Mouse (Mus musculus) gastrocnemius, postnatal 36 days (tissue): ENCODE measurements at regions not wholly inside any gene's neighbourhood (a gene's known extent, or its start where the extent isn't known, plus 50 kb on each side); places are given as distances from the start of the nearest gene placed in this dataset.
A peak's percentile ranks its signal among the peaks of the same experiment; 100 is the strongest.

ENCODE experiments used
- DNase-seq, 2 experiments: peaks; one replicate each; pipeline ENCODE4 v3.0.0; 2022
- intact Hi-C: fragments of 180-260 bp; cut with DNase I; formaldehyde crosslinking; loops from one replicate; pipeline ENCODE4 v1.15.1; 2025

- intact Hi-C loops = no loop called here
- no peak for DNase-seq
These were observed 158.5 kb upstream of the Dpt start for GRCm38 (mm10) chr1:164637901-164638462.

GRCm38 (mm10) chr1:164631679-164632078 lies 164.8 kb upstream of the Dpt start:
- peak in 1 of 2 experiments; percentile 21 for DNase-seq

GRCm38 (mm10) chr1:164628840-164629239 lies 167.6 kb upstream of the Dpt start:
- DNase-seq = peak in 1 of 2 experiments; percentile 16
- intact Hi-C loops = no loop called here

More at GRCm38 (mm10) chr1:164631679-164632078, 164.8 kb upstream of the Dpt start:
- intact Hi-C loops = no loop called here

DNA sequence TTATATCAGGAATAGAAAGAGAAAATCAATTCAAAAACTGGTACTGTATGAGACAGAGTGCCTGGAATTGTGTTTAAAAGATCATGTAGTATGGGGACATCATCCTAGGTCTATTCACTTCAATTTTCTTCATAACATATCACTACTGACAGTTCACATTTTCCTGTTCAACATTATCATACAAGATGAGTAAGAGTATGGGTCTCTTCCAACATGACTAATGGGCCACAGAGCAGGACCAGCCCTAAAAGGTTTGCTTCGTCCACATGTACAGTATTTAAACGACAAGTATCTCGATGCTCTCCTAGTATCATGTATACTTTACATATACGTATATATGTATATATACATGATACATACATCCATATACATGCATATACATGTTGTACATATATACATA lies 164.8 kb upstream of the Atp1b1 start:
- intact Hi-C loops = no loop called here
- DNase-seq = no peak

GRCm38 (mm10) chr1:164622417-164622816 lies 164.3 kb upstream of the Atp1b1 start:
- no peak for DNase-seq
- intact Hi-C loops = no loop called here

DNA sequence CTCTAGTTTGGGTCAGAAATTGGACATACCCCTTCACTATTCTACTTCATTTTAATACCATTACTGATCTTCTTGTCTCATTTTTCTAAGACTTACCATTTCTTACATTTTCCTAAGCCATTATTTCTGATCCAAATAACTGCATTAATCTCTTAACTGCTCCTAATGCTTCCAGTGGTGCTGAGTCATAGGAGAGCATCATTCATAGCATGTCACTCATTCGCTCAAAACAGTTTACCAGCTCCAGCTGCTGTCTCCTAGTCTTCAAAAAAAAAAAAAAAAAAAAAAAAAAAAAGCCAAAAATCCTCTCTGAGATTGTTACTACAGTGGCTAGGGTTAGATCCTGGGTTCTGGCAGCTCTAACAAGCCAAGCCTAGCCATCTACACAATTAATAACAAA lies 162.0 kb upstream of the Atp1b1 start:
- intact Hi-C loops = no loop called here
- DNase-seq = no peak

GRCm38 (mm10) chr1:164617871-164618270 lies 159.7 kb upstream of the Atp1b1 start:
- intact Hi-C loops = no loop called here
- DNase-seq = no peak

GRCm38 (mm10) chr1:164607061-164607460 lies 148.9 kb upstream of the Atp1b1 start:
- no peak for DNase-seq
- intact Hi-C loops = no loop called here

DNA sequence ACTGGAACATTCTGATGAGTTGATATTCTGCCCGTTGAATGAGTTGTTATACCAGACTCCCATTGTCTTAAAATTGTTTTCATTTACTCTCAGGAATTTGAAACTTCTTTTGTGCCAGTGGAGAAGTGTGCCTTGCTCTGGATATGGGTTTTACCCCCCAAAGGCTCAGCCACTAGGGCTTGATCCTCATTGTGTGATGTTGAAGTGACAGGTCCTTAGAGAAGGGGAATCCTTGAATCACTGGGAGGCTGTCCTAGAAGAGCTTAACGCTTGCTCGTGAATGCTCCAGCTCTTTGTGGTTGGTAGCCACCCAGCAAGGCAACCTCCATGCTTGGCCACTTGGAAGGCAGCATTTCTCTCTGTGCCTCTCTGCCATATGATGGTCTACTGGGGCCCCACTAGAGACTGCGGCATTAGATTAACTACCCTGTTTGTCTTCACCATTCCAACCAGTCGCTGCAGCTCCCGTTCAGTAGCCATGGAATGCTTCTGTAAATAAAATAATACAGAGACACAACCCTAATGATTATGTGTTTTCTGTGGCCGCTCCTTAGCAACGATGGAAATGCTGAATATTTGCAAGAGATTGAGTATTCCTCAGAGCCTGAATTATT lies 148.1 kb upstream of the Atp1b1 start:
- intact Hi-C loops = no loop called here
- DNase-seq = no peak

DNA sequence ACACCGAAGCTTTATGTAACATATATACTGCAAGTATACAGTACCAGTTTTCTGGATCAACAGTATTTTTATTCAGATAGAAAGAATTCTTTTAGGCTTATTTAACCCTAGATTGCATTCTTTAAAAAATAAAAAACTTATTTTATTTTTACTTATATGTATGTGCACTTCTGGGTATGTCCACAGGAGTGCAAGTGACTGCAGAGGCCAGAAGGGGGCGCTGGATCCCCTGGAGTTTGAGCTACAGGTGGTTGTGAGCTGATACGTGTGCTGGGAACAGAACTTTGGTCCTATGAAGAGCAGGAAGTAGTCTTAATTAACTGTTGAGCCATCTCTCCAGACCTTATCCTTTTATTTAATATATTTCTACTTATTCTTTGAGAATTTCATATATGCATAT lies 145.3 kb upstream of the Atp1b1 start:
- intact Hi-C loops = no loop called here
- no peak for DNase-seq

DNA sequence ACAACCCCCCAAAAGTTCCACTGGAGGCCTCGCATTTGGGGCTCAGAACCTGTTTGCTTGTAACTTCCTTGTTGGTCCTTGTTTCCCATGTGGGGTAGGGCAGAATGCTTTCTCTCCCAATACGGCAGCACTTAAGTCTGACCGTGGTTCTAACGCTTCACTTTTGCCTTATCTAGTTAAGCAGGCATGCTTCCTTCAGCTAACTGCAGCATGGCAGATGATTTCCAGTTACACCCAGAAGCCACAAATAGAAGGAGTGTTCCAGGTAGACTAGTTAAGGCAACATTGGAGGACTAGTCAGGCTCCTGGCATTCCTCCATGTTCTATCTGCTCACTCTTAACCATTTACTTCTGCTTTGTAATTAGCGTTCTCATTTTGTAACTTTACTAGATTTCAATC lies 144.4 kb upstream of the Atp1b1 start:
- intact Hi-C loops = no loop called here
- no peak for DNase-seq

DNA sequence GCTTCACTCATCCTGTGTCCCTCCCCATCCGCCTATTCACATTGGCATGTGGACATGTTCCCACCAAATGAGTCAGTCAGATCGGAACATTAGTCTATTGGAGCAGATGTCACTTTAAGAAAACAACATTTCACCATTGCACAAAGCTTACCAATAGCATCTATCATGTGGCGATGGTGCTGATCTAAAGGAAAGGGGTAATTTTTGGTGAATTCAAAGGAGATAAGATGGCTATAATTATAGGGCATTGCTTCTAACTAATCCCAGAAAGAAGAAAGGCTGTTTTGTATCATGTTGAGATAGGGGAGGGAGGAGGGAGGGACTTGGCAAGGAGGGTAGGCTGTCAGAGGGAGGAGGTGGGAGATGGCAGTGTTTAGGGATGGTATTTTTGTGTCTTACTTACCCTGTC lies 132.1 kb upstream of the Atp1b1 start:
- no peak for DNase-seq
- intact Hi-C loops = no loop called here

GRCm38 (mm10) chr1:164586066-164586989 lies 128.2 kb upstream of the Atp1b1 start:
- DNase-seq = no peak
- intact Hi-C loops = no loop called here

DNA sequence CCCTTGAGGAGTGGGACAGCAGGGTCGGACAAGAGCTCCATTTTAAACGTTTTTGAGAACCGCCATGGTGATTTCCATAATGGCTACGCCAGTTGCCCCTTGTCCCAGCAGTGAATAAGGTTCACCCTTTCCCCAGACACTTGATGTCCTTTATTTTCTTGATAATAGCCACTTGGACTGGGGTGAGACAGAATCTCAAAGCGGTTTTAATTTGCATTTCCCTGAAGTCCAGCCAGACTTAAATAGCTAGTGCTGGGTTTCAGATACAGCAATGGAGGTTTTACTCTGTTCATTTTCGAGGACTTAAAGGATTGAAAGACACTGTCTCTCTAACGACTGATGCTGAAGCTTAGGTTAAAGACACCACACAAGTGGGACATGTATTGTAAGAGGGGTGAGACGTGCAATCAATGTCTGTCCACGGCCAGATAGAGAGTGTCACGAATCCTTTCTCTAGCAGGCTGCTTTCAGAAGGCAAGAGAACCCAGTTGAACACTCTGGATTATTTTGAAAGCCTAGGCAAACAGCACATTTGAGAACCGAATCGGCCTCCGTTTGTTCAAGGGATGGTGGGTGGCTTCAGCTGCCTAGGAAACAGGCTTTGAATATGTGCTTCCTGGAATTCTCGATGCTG lies 118.8 kb upstream of the Atp1b1 start:
- no peak for DNase-seq
- intact Hi-C loops = no loop called here

DNA sequence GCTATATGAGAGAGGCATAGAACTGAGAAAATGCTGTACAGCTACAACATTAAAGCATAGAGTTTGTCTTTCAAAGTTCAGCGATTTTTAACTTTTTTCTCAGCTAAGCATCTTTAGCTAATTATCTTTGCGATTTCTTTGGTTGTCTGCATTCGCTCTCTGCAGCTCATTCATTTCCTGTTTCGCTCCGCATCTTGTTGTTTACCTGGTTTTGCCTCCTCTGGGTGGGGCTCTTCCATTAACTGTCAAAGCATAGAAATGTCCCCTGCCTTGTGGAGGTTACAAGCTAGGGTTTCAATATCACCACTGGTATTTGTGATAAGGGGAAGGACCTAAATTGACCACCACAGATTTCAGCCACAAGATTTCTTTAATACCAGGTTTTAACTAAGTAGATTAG lies 115.5 kb upstream of the Atp1b1 start:
- intact Hi-C loops = no loop called here
- no peak for DNase-seq

DNA sequence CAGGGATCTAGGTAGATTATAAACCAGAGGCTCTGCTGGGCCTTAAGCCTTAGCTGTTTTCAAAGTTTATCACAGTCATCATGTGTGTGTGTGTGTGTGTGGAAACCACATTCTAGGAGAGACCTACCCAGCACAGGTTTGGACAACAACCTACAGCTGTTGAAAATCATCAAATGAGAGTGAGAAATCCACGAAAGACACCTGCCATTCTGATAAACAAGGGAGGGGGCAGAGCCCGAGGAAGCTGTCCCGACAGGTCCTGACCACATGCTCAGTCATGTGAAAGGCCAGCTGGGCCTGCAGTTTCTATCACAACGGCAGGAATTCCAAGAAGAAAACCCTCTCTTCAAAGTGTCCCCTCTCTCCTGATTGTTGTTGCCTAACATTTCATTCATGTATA lies 114.0 kb upstream of the Atp1b1 start:
- intact Hi-C loops = no loop called here
- no peak for DNase-seq

- DNase-seq = no peak
- intact Hi-C loops = no loop called here
These were observed 113.4 kb upstream of the Atp1b1 start for GRCm38 (mm10) chr1:164571496-164572078.

GRCm38 (mm10) chr1:164564847-164565246 lies 106.7 kb upstream of the Atp1b1 start:
- intact Hi-C loops = no loop called here
- no peak for DNase-seq

- intact Hi-C loops = no loop called here
- no peak for DNase-seq
These were observed 101.5 kb upstream of the Atp1b1 start for GRCm38 (mm10) chr1:164559546-164560228.

DNA sequence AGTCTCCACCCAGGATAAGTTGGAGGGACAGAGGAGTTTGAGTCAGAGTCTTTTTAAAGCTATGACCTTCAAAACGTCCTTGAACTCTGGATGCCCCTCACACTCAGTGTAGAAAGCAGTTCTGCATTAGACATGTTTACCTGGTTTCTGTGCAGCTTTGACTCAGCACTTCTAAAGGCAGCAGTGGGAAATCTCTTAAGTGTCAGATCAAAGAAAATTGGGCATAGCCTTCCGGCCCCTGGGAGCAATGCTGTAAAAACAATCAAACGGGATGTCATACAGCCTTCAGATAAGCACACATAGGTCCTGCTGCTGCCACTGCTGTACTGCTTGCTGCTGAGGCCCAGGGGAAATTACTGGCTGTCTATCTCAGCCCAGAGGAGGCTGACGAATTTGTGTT lies 94.5 kb upstream of the Atp1b1 start:
- DNase-seq = no peak
- intact Hi-C loops = no loop called here
